Mouse (Mus musculus) heart, embryonic 13.5 days (tissue): ENCODE results near the gene Mmd. TPM values are rescaled to one million over a fixed set of nuclear protein-coding genes. Genes with fewer than 3 reads are reported as not detected.

Experiments used
- ATAC-seq: fragments of 200-750 bp; cut with Nextera tagmentation; 2 replicates; pipeline ENCODE4 v1.8.0; 2017; ENCODE audit warnings: moderate TSS enrichment; ENCODE audit not compliant: insufficient number of reproducible peaks, low FRiP score, low TSS enrichment; ENCODE audit errors: extremely low read depth
- H3K27ac ChIP-seq: fragments of 300-500 bp; sonication (generic); replicated peaks from 2 replicates; pipeline ENCODE4 v1.5.1; 2015; ENCODE audit warnings: moderate library complexity, mild to moderate bottlenecking, inconsistent platforms
- H3K27me3 ChIP-seq: fragments of 300-500 bp; sonication (generic); replicated peaks from 2 replicates; pipeline ENCODE4 v1.6.1; 2015; ENCODE audit warnings: mild to moderate bottlenecking, inconsistent platforms
- H3K36me3 ChIP-seq: fragments of 300-500 bp; sonication (generic); 2 replicates; pipeline ENCODE4 v1.6.1; 2015; ENCODE audit warnings: mild to moderate bottlenecking, inconsistent platforms
- H3K4me1 ChIP-seq: fragments of 300-500 bp; sonication (generic); 2 replicates; pipeline ENCODE4 v1.6.1; 2015; ENCODE audit warnings: inconsistent platforms
- H3K4me2 ChIP-seq: fragments of 300-500 bp; sonication (generic); 2 replicates; pipeline ENCODE4 v1.6.1; 2015; ENCODE audit warnings: inconsistent platforms, mild to moderate bottlenecking, moderate library complexity
- H3K4me3 ChIP-seq: fragments of 300-500 bp; sonication (generic); 2 replicates; pipeline ENCODE4 v1.5.1; 2015; ENCODE audit warnings: moderate library complexity, mild to moderate bottlenecking, inconsistent platforms
- H3K9ac ChIP-seq: fragments of 300-500 bp; sonication (generic); 2 replicates; pipeline ENCODE4 v1.6.1; 2015; ENCODE audit warnings: inconsistent platforms, mild to moderate bottlenecking, moderate library complexity
- H3K9me3 ChIP-seq: fragments of 300-500 bp; sonication (generic); 2 replicates; pipeline ENCODE4 v1.6.1; 2016; ENCODE audit warnings: inconsistent platforms
- WGBS: fragments of 180-500 bp; shearing (Covaris S2); methylation state at CpG from one replicate; pipeline ENCODE4 v1.1.7; 2015; ENCODE audit warnings: mixed read lengths; 5-methylcytosine and 5-hydroxymethylcytosine counted together
- polyA plus RNA-seq: library from polyadenylated mRNA; unstranded; fragments of >200 nt; fragmentation: Nextera tagmentation; extraction: Ambion mirVana; gene quantifications from 2 replicates; pipeline ENCODE4 v1.2.1, GENCODE M21; 2015

The Mmd gene
- 84.1 and 99.1 TPM in 2 replicates for polyA plus RNA-seq

DNA sequence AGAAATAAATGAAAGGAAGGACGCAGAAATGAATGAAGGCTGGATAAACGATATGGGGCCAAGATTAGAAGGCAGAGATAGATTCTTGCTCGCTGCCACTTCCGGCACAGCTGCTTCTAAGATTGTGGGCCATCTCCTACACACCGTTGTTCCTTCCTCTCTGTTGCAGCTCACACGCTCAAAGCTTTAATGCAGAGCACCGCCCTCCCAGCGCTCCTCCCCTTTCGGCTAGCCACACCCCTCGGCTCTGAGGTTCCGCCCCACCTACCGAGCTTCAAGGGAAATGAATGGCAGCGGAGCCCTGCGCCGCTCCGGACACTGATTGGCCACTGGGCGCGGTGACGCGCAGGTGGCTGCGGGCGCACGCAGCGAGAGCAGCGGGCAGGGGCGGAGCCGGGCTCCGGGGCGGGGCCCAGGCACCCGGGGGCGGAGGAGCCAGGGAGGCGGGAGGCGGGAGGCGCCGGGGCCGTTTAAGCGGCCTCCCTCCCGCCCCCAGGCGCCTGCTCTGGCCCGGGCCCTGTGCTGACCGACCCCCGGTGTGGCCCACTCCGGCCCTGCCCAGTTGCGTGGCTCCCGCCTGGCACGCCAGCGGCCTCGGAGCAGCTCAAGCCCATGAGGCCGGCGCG is at the start of gene Mmd:
Gene Mmd (plus strand): TSS at position 432 of the 626 bp plus-strand sequence.
- Histone ChIP-seq H3K36me3 (no peaks in the 10 kb centered on the region), H3K9me3 (no peaks in the 10 kb centered on the region), H3K4me2 (peak within 1 kb of the TSS; percentile 82), H3K4me3 (peak within 1 kb of the TSS; percentile 94), H3K9ac (peak within 1 kb of the TSS; percentile 98), H3K4me1 (peaks cover 44% of the 10 kb centered on the region), H3K27ac (peak within 1 kb of the TSS; percentile 95), H3K27me3 (no peaks in the 10 kb centered on the region)
- WGBS, result 1% methylated on average over 50 of the region's 51 CpGs
- peak; percentile 97 for ATAC-seq

- H3K9ac ChIP-seq, result no peak overlapping the region
- no peaks in the 10 kb centered on the region for H3K9me3 ChIP-seq
- no peaks in the 10 kb centered on the region for H3K36me3 ChIP-seq
These were observed 48.4 kb upstream of the Mmd start for GRCm38 (mm10) chr11:90200826-90201225.

GRCm38 (mm10) chr11:90214246-90214645 is 35.0 kb upstream of the Mmd start:
- peaks cover 5% of the 10 kb centered on the region; the same call in 1 of the 2 replicates for H3K9me3 ChIP-seq
- H3K4me2 ChIP-seq, result no peak overlapping the region
- no peaks in the 10 kb centered on the region for H3K27me3 ChIP-seq
- no peaks in the 10 kb centered on the region for H3K4me1 ChIP-seq
- H3K4me3 ChIP-seq, result no peak overlapping the region
- WGBS, result 79% methylated on average over 7 of the region's 7 CpGs
- H3K9ac ChIP-seq, result no peak overlapping the region
- ATAC-seq, result no peak
- H3K36me3 ChIP-seq, result no peaks in the 10 kb centered on the region
- H3K27ac ChIP-seq, result no peak overlapping the region

More at GRCm38 (mm10) chr11:90200826-90201225, 48.4 kb upstream of the Mmd start:
- ATAC-seq, result no peak
- Histone ChIP-seq H3K4me3 (no peak overlapping the region), H3K27me3 (no peaks in the 10 kb centered on the region), H3K4me2 (no peak overlapping the region), H3K4me1 (peaks cover 14% of the 10 kb centered on the region), H3K27ac (no peak overlapping the region)
- 88% methylated on average over 2 of the region's 2 CpGs for WGBS

DNA sequence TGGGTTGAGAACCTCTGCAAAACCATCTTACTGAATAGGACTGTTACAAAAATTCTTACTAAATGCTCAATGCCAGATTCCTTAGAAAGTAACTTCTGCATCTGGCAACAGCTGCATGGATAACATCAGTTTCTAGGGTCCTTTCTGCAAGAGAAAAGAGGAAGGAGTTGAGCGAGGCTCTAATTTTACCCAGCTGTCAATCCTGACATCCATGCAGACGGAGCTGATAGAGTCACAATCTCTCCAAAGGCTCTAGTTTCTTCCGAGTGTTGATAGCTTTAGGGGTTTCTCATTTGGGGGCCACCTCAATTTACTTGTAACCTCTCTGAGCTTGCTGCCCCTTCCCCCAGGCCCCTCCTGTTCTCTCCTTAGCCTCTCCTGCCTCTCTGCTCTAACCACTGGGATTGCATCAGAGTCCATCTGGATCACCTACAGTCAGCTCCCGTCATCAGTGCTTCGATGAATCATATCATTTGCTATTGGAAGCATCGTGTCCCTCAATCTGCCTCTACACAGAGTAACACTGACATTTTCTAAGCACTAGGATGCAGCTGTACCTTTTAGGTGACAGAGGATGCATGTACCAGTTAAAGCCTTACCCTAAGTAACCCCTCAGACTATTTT is 29.1 kb upstream of the Mmd start:
- 43% methylated on average over 6 of the region's 6 CpGs for WGBS
- no peaks in the 10 kb centered on the region for H3K9me3 ChIP-seq
- peaks cover 14% of the 10 kb centered on the region for H3K4me1 ChIP-seq
- no peaks in the 10 kb centered on the region for H3K36me3 ChIP-seq
- H3K27me3 ChIP-seq, result no peaks in the 10 kb centered on the region
- no peak overlapping the region for H3K4me3 ChIP-seq
- no peak overlapping the region for H3K27ac ChIP-seq
- no peak for ATAC-seq
- H3K4me2 ChIP-seq, result no peak overlapping the region
- no peak overlapping the region for H3K9ac ChIP-seq

GRCm38 (mm10) chr11:90220750-90221149 is 28.5 kb upstream of the Mmd start:
- Histone ChIP-seq H3K36me3 (no peaks in the 10 kb centered on the region), H3K27ac (no peak overlapping the region), H3K9ac (no peak overlapping the region), H3K9me3 (no peaks in the 10 kb centered on the region), H3K4me3 (no peak overlapping the region), H3K27me3 (no peaks in the 10 kb centered on the region), H3K4me1 (peaks cover 20% of the 10 kb centered on the region), H3K4me2 (no peak overlapping the region)
- WGBS, result 45% methylated on average over 2 of the region's 2 CpGs
- no peak for ATAC-seq

GRCm38 (mm10) chr11:90224914-90225470 is 24.3 kb upstream of the Mmd start:
- no peaks in the 10 kb centered on the region for H3K36me3 ChIP-seq
- H3K9me3 ChIP-seq, result no peaks in the 10 kb centered on the region
- ATAC-seq, result no peak
- H3K4me1 ChIP-seq, result peaks cover 24% of the 10 kb centered on the region
- 24% methylated on average over 11 of the region's 11 CpGs for WGBS
- no peaks in the 10 kb centered on the region for H3K27me3 ChIP-seq
- peak overlapping the region; percentile 61 for H3K27ac ChIP-seq
- no peak overlapping the region for H3K9ac ChIP-seq
- H3K4me3 ChIP-seq, result no peak overlapping the region
- H3K4me2 ChIP-seq, result peak overlapping the region; percentile 33

DNA sequence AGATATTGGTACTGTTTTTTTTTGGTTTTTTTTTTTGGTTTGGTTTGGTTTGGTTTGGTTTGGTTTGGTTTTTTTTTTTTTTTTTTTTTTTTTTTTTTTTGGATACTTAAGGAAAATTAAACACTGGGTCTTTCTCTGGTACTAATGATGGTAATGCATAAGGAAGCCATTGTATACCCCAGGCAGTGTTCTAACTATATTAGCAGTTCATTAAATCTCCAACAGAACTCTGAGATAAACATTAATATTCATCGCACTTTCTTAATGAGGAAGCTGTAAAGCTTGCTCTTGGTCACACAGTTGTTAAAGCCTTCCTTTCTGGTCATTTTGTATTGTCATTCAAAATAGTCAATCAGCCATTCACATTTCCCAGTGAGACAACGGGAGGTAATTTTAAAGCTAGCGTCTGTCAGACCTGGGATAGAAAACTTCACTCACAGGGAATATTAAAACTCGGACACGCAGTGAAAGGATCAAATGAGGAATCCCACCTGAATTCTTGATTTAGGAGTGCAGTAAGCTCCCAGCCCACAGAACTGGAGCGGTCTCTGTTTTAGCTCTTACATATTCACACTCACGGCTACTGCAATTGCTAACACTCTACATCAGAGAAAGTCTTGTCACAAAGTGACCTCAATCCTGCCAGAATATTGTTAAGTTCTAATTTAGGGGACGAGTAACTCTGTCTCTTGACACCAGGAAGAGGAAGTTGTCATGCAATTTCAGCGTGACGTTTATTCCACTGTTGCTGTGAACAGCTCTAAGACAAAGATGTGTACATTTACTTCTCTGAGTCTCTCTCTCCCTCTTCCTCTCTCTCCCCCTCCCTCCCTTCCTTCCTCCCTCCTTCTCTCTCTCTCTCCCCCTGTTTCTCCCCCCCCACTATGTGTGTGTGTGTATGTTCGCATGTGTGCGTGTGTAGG is 22.0 kb upstream of the Mmd start:
- no peak for ATAC-seq
- H3K4me3 ChIP-seq, result no peak overlapping the region
- no peaks in the 10 kb centered on the region for H3K9me3 ChIP-seq
- no peaks in the 10 kb centered on the region for H3K36me3 ChIP-seq
- H3K9ac ChIP-seq, result no peak overlapping the region
- H3K4me2 ChIP-seq, result no peak overlapping the region
- H3K27me3 ChIP-seq, result no peaks in the 10 kb centered on the region
- H3K4me1 ChIP-seq, result peaks cover 34% of the 10 kb centered on the region
- H3K27ac ChIP-seq, result no peak overlapping the region
- 69% methylated on average over 12 of the region's 12 CpGs for WGBS

DNA sequence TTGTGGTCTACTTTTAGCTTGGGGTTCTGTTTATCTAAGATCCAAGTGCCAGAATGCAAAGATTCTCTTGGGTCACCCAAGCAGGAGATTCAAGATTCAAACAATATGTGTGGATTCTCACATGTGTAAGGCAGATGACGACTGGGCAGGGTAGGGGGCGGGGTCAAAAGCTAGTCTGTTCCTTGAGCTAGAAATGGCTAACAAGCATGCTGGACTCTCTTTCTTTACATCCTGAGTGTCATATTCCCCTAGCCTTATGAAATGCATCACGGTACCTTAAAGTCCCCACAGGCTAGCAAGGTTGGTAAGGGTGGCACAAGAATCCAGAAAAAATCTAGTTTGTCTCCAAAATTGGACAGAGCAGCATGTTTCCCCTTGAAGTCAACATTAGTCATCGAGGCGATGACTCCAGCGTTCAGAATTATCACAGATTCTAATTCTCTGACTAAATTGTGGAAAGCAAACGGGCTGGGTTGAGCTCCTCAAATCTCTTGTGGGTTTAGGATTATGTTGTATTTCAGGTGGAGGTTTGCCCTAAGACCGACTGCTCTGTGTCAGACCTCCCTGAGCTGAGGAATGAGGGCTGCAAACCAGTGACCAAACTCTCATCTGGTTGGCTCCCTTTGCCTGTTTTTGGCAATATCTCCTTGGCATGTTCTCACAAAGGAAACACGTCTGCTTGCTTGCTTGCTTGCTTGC is 20.9 kb upstream of the Mmd start:
- Histone ChIP-seq H3K4me3 (no peak overlapping the region), H3K4me1 (peaks cover 41% of the 10 kb centered on the region), H3K4me2 (no peak overlapping the region), H3K9me3 (no peaks in the 10 kb centered on the region), H3K9ac (no peak overlapping the region), H3K27ac (no peak overlapping the region), H3K27me3 (no peaks in the 10 kb centered on the region), H3K36me3 (no peaks in the 10 kb centered on the region)
- 82% methylated on average over 9 of the region's 9 CpGs for WGBS
- ATAC-seq, result no peak

- no peaks in the 10 kb centered on the region for H3K36me3 ChIP-seq
- H3K4me1 ChIP-seq, result peaks cover 37% of the 10 kb centered on the region
- H3K27ac ChIP-seq, result peak overlapping the region; percentile 48
- H3K9ac ChIP-seq, result no peak overlapping the region
- no peak overlapping the region for H3K4me2 ChIP-seq
- ATAC-seq, result no peak
- no peaks in the 10 kb centered on the region for H3K27me3 ChIP-seq
- no peaks in the 10 kb centered on the region for H3K9me3 ChIP-seq
- no peak overlapping the region for H3K4me3 ChIP-seq
These were observed 19.5 kb upstream of the Mmd start for GRCm38 (mm10) chr11:90229800-90230199.

GRCm38 (mm10) chr11:90230671-90231070 is 18.6 kb upstream of the Mmd start:
- Histone ChIP-seq H3K27ac (peak overlapping the region; percentile 48), H3K36me3 (no peaks in the 10 kb centered on the region), H3K9ac (no peak overlapping the region), H3K4me1 (peaks cover 28% of the 10 kb centered on the region), H3K9me3 (no peaks in the 10 kb centered on the region), H3K4me3 (no peak overlapping the region), H3K4me2 (0 out of 2 replicates have a peak overlapping the region, but pooled peaks have one; percentile 8), H3K27me3 (no peaks in the 10 kb centered on the region)
- no peak for ATAC-seq
- WGBS, result 45% methylated on average over 2 of the region's 2 CpGs

DNA sequence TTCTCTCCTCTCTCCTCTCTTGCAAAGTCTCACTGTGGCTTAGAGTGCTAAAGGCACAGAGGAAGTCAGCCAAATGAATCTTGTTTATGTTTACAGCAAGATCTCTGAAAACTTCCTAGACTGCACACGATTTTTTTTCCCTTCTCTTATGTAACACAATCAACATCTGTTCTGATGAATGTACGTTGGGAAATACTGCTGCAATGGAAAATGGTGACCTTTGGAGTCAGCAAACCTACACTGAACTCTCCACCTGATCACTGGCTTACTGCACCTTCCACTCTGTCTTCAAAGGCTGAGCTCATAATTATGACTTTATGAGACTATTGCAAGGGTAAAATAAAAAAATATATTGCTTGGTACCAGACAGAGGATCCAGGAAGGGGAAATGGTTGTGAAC is 17.6 kb upstream of the Mmd start:
- no peaks in the 10 kb centered on the region for H3K27me3 ChIP-seq
- no peaks in the 10 kb centered on the region for H3K36me3 ChIP-seq
- no peak overlapping the region for H3K4me3 ChIP-seq
- 64% methylated on average over 2 of the region's 2 CpGs for WGBS
- H3K27ac ChIP-seq, result no peak overlapping the region
- H3K4me1 ChIP-seq, result peaks cover 27% of the 10 kb centered on the region
- H3K9me3 ChIP-seq, result no peaks in the 10 kb centered on the region
- no peak for ATAC-seq
- no peak overlapping the region for H3K9ac ChIP-seq
- no peak overlapping the region for H3K4me2 ChIP-seq
